Mouse (Mus musculus): Measurements from ENCODE around the gene Dhx34. TPM values are rescaled to one million over a fixed set of nuclear protein-coding genes. Genes with fewer than 3 reads are reported as not detected.
"Not testable (repeated sequence)": the region's sequence is repeated elsewhere in the genome, so short reads cannot be mapped to it uniquely, and the experiment has no call there.

Gene Dhx34
- total RNA-seq (2021): 10 to 100 TPM; 10.3 to 10.5 TPM

DNA sequence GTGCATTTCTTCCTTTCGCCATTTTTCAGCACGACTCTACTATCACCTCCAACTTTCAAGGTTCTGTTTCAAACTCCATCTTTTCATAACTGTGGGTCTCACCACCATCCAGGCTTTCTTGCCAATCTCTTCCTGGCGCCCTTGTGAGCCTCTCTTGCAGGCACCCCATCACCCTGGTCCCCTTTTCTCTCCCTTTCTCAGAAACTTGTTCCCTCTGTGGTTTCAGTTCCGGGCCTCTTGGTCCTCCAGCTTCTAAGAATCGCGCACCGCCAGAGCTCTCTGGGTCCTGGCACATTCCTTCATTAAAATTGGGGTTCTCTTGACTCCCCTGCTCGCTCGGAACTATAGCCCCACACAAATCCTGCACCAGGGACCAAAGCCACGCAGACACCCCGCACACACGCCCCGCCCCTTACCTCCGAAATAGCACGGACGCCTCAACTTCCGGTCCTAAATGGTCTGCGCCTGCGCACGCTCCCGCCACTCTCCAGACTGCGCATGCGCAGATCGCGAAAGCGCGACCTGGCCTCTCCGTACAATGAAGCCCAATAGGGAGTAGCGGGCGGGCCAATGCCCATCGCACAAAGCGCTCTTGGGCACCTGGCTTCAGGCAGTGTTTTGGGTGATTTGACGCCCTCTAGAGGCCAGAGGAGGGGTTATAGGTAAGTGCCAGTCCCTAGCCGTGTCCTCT is at the start of gene Dhx34:
Gene Dhx34, minus strand, starts transcription at position 456 of the 691 bp plus-strand sequence.
- peak; percentile 91 to 96 for DNase-seq (ENCODE audit: extremely low spot score in 1 of 2, low spot score in 2 of 2)
- intact Hi-C loops (cut with DNase I): no loop called here

DNA sequence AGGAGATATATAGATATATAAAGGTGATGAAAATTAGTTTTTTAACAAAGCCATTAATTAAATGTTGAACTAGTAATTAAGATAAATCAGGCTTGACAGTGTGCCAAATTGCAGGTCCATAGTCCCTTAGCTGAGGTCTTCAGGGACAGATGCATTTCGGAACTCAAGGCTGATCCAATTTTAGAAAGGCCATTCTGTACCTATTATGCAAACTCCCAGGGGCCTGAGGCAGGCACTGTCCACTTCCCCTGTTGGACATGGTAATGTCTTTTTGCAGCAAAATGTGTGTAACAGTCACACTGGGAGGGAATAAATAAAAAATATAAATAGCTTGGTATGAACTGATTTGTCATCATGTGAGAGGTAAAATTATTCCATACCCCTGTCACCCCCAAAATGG is 49.3 kb upstream of the Dhx34 start:
- intact Hi-C loops (cut with DNase I): no loop called here
- DNase-seq (ENCODE audit: extremely low spot score in 1 of 2, low spot score in 2 of 2): no peak

DNA sequence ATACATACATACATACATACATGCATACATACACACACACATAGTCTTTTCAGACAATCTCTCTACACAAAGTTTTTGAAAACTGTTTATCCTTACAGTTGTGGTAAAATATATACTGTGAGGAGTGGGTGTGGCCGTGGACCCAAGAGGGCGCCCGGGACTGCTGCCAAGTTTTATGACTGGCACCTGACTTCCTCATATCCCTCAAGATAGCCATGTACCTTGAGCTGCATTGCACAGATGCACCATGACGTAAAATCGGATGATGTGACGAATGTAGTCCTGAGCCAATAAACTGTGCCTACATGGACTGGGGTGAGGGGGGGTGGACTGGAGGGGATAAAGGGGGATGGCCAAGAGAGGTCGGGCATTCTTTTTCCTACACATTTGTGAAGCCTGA is 44.8 kb upstream of the Dhx34 start:
- not testable (repeated sequence) for DNase-seq (ENCODE audit: extremely low spot score in 1 of 2, low spot score in 2 of 2)
- intact Hi-C loops (cut with DNase I): loop anchor here (10.0 kb wide), 1 partner anchor 202 kb away; the partner anchor contains the start of gene Zfp541

DNA sequence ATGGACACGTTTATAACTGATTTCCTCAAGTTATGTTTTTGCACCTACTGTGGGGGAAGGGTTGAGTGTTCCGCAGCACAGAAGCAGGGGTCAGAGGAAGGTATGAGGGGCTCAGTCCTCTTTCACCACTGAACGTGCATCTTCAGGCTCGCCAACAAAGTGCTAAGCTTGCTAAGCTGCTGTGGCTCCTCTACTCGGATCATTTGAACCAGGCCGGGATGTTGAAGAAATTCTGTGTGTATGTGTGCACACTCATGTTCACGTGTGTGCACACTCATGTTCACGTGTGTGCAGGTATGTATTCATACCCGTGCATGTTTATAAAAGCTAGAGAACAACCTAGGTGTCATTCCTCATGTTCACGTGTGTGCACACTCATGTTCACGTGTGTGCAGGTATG is 44.0 kb upstream of the Dhx34 start:
- intact Hi-C loops (cut with DNase I): loop anchor here (10.0 kb wide), 1 partner anchor 201 kb away; the partner anchor contains the start of gene Zfp541
- DNase-seq (ENCODE audit: extremely low spot score in 1 of 2, low spot score in 2 of 2): no peak

DNA sequence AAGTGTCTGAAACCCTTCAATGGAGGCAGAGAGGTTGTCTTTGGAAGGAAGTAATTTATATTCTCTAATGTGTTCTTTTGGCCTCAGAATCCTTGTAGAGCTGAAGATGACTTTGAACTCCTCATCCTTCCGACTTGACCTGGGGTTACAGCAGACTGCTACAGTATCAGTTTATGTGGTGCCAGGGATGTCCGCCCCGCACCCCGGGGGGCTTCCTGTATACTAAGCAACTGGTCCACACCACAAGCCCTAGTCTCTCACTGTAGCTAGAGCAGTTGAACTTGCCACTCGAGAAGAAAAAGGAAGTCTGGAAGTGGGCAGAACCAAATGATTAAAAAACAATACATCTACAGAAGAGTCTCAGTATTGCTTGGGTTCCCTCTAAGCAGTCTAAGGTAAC is 42.0 kb upstream of the Dhx34 start:
- DNase-seq (ENCODE audit: extremely low spot score in 1 of 2, low spot score in 2 of 2): no peak
- intact Hi-C loops (cut with DNase I): loop anchor here (2.0 to 10.0 kb wide), 2 partner anchors 71 to 199 kb away; partner anchors contain the start of gene Zfp541

DNA sequence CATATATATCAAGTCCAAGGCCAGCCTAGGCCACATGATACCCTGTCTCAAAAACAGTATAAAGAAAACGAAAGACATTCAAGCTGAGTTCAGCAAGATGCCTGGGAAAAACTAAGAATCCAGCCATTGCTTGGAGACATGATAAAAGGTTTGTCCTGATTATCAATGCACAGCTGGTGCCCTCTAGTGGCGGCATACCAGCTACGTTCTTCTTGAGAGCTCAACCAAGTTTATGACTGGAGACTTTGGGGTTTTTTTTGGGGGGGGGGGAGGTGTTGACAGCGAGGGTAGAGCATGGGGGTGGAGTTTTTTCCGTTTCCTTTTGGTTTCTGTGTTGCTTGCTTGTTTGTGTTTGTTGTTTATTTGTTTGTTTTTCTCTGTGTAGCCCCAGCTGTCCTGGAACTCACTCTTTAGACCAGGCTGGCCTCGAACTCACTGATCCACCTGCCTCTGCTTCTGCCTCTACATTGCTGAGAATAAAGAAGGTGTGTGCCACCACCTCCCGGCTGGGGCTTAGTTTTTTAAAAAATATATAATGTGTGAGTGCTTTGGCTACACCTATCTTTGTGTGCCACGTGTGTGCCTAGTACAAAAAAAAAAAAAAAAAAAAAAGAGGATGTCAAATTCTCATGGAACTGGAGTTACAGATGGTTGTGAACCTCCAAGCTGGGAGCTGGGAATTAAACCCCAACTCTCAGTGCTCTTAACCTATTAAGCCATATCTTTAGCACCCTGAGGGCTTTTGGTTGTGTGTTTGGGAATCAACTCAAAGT is 41.4 kb upstream of the Dhx34 start:
- intact Hi-C loops (cut with DNase I): loop anchor here (2.0 to 10.0 kb wide), 2 partner anchors 70 to 198 kb away; partner anchors contain the start of gene Zfp541
- DNase-seq (ENCODE audit: extremely low spot score in 1 of 2, low spot score in 2 of 2): peak in 1 of 2 experiments; percentile 86

DNA sequence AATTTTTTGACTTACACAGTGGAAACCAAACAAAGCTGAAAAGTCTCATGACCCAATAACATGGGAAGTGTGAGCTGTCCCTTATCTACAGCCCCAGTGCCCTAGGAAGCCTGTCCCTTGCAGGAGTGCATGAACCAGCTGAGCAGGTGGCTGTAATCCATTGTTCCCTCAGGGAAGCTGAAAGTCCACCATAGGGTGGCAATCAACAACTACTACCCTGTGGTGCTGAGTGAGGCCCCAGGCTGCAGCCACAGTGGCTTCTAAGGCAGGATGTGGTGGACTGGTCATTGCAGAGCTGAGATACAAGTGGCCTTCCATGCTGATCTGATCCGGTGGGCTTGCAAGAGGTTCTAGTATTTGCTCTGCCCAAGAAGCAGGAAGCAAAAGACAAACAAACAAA is 39.3 kb upstream of the Dhx34 start:
- DNase-seq (ENCODE audit: extremely low spot score in 1 of 2, low spot score in 2 of 2): no peak
- intact Hi-C loops (cut with DNase I): loop anchor here (10.0 kb wide), 1 partner anchor 196 kb away; the partner anchor contains the start of gene Zfp541

DNA sequence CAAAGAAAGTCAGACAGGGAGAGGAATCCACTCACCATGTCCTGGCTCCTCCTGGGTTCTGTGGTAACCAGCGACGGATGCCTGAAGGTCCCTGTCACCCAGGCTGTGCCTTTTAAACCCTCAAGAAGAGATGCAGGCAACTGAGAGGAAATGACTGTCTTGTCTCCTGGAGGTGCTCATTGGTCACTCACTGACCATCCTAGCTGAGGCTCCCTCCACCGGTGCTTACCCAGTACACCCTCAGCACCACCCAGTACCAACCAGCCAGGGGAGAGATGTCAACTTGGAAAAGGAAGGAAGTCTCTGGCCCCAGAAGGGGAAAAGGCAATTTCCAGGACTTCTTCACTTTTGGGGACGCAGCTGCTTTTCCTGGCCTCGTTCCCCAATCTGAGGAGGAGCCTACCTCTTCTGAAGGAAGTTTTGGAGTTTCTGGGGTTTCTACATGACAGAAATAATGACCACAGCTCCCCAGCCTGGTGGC is 37.3 kb upstream of the Dhx34 start, which contains the start of gene C5ar1:
Gene C5ar1, minus strand, starts transcription at position 431 of the 481 bp plus-strand sequence.
- intact Hi-C loops (cut with DNase I): no loop called here
- no peak for DNase-seq (ENCODE audit: extremely low spot score in 1 of 2, low spot score in 2 of 2)

DNA sequence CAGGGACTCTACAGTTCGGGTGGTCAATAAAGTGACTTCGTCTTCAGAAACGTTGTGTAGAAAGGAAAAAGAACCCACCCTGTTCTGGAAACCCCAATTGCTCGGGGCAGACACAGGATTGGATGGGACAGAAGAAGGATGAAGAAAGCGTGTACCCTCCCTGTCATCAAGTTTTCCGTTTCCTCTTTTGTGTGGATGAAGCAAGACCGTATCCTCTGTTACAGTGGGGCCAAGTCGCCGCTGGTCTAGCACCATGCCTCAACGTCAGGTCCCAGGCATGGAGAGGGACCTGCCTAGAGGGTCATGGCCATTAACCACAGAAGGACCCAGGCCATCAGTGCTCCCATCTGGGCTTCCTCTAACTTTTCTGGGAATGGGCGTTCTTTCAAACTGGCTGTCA is 36.0 kb upstream of the Dhx34 start:
- intact Hi-C loops (cut with DNase I): no loop called here
- DNase-seq (ENCODE audit: extremely low spot score in 1 of 2, low spot score in 2 of 2): no peak

DNA sequence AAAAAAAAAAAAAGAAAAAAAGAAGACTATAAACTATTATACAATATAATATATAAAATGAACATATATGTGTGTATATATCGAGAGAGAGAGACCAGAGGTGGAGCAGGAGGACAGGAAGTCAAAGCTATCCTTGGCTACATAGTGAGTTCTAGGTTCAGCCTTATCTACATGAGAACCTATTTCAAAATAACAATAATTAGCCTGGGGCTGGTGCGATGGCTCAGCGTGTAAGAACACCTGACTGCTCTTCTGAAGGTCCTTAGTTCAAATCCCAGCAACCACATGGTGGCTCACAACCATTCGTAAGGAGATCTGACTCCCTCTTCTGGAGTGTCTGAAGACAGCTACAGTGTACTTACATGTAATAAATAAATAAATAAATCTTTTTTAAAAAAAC is 34.1 kb upstream of the Dhx34 start:
- DNase-seq (ENCODE audit: extremely low spot score in 1 of 2, low spot score in 2 of 2); intact Hi-C loops (cut with DNase I): not testable (repeated sequence)

DNA sequence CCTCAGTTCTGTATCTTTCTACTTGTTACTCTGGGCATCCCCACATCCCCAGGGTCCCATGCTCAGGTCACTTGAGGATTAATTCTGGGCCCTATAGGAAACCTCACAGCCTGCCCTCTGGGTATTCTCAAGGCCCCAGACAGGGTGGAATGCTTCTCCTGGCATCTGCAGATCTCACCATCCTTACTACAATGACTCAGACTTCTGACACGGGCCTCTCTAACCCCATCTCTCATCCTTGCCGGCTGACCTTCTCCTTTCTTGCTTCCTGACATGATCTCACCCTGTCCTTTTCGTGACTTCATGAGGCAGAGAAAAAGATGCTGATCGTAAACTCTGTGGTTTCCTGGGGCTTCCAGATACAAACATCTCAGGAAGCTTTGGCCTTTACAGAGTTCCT is 32.4 kb upstream of the Dhx34 start:
- intact Hi-C loops (cut with DNase I): no loop called here
- DNase-seq (ENCODE audit: extremely low spot score in 1 of 2, low spot score in 2 of 2): no peak

DNA sequence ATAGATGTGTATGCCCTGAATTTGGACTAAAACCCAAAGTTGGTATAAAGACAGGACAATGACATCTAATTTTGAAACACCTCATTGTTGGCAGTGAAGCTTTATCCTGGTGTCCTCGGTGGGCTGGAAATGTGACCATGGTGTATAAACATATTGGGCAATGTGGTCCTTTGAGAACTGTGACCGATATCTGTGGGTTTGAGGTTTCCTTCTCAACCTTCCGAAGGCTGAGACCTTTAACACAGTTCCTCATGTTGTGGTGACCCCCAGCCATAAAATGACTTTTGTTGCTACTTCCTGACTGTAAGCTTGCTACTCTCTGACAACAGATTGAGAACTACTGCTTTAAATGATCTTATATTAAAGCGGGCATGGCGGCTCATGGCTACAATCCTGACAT is 28.9 kb upstream of the Dhx34 start:
- intact Hi-C loops (cut with DNase I): no loop called here
- DNase-seq (ENCODE audit: extremely low spot score in 1 of 2, low spot score in 2 of 2): no peak

DNA sequence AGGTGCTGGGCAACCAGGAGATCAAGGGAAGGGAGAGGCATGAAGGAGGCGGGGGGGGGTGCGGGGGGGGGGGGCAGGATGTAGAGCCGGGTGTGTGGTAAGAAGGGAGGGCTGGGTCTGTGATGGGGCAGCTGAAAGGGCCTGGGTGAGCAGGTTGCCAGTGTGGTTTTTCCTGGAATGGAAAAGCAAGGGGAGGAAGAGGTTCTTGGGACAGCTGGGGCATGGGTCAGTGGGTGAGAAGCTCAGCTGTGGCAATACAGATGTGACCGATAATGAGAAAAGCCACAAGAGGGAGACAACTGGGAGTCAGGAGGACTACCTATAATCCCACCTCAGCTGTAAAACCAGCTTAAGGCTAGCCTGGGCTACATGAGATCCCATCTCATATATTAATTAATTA is 24.1 kb upstream of the Dhx34 start:
- DNase-seq (ENCODE audit: extremely low spot score in 1 of 2, low spot score in 2 of 2): no peak
- intact Hi-C loops (cut with DNase I): no loop called here

DNA sequence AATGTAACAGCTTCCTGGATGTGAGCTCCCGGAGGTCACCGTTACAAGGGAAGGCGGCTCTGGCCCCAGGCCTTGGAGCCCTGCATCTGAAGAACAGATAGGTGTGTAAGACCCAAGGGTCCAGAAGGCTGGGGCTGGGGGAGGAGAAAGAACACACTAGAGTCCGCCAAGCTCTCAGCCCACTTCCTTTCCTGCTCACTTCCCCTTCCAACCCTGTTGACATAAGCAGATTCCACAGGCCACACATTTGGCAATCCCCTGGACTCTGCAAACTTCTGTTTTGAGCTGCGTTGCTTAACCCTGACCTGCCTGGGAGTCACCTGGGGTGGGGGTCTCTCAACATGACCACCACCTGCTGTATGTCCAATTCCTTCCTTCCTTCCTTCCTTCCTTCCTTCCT is 22.2 kb upstream of the Dhx34 start, which contains the start of gene C5ar2:
Gene C5ar2, minus strand, starts transcription at position 88 of the 400 bp plus-strand sequence.
- intact Hi-C loops (cut with DNase I): no loop called here

DNA sequence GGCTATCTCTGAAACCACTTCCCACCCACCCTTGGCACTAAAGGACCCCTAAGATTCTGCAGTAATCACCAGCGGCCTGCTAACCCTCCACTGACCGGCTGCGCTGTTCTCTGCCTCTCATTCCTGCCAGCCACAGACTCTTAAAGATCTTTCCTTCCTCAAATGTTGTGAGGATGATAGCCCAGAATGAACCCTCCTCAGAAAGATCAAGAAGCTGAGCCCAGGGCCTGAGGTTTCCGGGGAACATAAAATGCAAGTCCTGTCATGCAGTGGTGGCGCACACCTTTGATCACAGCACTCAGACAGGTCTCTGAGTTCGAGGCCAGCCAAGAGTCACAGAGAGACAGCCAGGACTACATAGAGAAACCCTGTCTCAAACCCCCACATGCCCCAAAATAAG is 20.4 kb upstream of the Dhx34 start:
- DNase-seq (ENCODE audit: extremely low spot score in 1 of 2, low spot score in 2 of 2): no peak
- intact Hi-C loops (cut with DNase I): no loop called here

More for the DNA sequence above, 22.2 kb upstream of the Dhx34 start, which contains the start of gene C5ar2:
- DNase-seq (ENCODE audit: extremely low spot score in 1 of 2, low spot score in 2 of 2): peak; percentile 17 to 31

DNA sequence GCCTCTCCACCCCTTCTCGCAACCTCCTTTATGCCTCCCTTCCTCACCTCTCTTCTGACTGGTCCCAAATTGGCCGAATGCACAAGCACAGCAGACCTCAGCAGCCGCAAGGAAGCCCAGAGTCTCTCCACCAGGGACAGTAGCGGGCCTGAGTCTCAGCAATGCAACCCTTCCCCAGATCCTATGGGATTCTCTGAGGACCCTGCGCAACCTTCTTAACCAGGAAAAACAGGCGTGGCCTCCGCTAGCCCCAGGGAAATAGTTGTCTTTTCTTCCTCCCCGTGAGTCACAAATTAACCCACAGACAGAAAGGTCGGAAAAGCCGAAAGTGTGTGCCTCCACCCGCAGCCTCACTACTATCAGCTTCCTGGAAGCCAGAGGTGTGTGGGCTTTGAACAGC is 19.9 kb upstream of the Dhx34 start:
- intact Hi-C loops (cut with DNase I): no loop called here
- DNase-seq (ENCODE audit: extremely low spot score in 1 of 2, low spot score in 2 of 2): no peak

DNA sequence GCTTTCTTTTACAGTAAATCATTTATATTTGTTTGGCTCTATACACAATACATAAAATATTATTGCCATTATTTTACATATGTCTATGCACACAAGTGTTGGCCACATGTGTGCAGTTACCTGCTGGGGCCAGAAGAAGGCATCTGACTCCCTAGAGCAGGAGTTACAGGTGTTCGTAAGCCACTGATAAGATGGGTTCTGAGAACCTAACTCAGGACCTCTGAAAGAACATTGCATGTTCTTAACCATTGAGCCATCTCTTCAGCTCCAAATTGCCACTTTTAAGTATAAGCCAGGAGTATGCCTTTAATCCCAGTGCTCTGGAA is 19.1 kb upstream of the Dhx34 start:
- DNase-seq (ENCODE audit: extremely low spot score in 1 of 2, low spot score in 2 of 2): no peak
- intact Hi-C loops (cut with DNase I): no loop called here

DNA sequence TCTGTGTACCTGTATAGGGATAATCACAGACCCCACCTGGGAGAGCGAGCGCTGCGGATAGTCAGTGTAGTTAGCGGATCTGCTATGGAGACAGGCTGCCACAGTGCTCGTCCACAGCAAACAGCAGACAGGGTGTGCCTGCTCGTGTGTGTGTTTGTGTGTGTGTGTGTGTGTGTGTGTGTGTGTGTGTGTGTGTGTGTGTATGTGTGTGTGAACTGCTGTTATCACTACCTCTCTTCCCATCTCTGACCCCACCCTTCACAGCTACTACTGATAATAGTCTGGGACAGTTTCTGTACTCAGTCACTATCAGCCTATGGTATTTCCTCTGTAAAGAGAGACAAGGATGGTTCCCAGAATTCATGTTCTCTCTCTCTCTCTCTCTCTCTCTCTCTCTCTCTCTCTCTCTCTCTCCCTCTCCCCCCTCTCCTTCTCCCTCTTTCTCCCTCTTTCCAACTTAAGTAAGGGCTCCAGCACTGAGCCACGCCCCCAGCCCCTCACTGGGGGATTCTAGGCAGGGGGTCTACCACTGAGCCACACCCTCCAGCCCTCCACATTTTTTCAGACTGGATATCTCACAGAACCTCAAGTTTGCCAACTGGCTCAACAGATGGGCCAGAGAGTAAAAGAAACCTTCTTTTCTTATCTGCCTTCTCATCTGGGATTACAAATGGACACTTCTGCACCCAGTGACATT is 18.6 kb upstream of the Dhx34 start:
- intact Hi-C loops (cut with DNase I): no loop called here

DNA sequence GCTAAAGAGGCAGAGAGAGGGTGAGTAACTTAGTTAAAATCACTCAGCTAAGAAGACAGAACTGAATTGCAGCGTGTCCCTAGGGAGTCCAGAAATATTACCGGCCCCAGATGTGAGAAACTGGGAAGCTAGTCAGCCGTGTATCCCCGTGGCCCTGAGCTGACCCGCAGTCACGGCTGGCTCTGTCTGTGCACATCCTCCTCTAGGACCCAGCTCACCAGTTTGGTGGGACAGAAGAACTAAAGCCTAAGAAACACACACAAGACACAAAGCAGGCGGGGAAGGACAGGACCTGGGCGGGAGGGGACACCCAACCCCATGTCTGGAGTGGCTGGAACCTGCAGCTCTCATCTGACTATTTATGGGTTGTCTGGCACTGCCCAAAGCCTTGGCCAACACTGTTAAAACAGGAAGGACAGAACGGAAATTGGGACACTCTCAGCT is 17.7 kb upstream of the Dhx34 start:
- peak in 1 of 2 experiments; percentile 26 for DNase-seq (ENCODE audit: extremely low spot score in 1 of 2, low spot score in 2 of 2)
- intact Hi-C loops (cut with DNase I): no loop called here

More for the DNA sequence above, 18.6 kb upstream of the Dhx34 start:
- no peak for DNase-seq (ENCODE audit: extremely low spot score in 1 of 2, low spot score in 2 of 2)

Measured in left cerebral cortex, postnatal 10 days (tissue).